Comparison of ENCODE assay signal across 9 mouse cellular contexts in genomic region chr8:126831312-126832162, GRCm38 (mm10).
DNase-seq lines count a peak whose midpoint lies in the region; ATAC-seq and TF ChIP-seq lines count a peak whose summit lies in the region.
"Had no signal": no experiment of that assay in that cellular context is flagged by ENCODE, and none has a peak within 500 bp of the region (broad histone marks: within the 10 kb centered on the region; RNA-seq: fewer than 3 reads in every experiment).

No protein-coding gene starts in this region.

- ATAC-seq in lung, embryonic 16.5 days (ENCODE audit: low read depth) = no peak
- no peak for ATAC-seq in heart, postnatal 0 days (ENCODE audit: insufficient read depth, low read depth)

- peak; percentile 86 for DNase-seq in heart, adult 11 months
- DNase-seq in heart, adult 9 months (ENCODE audit: low spot score in 2 of 2) = no peak
- no peak for DNase-seq in lung, postnatal 4 days
- DNase-seq in heart, postnatal 0 days (ENCODE audit: low spot score) = no peak
- peak; percentile 40 for DNase-seq in naive thymus-derived CD4-positive, alpha-beta T cell, adult 2 months (ENCODE audit: low read depth)
- DNase-seq in testis, postnatal 14 days (ENCODE audit: low spot score) = no peak
- DNase-seq in cerebellum, adult 11-12 months = no peak
- DNase-seq: thymus, postnatal 4 days had no signal

- no peak overlapping the region for H3K9ac ChIP-seq in lung, embryonic 16.5 days (ENCODE audit: low read length)
- H3K9ac ChIP-seq in heart, postnatal 0 days (replicated peaks; ENCODE audit: low read depth, low read length) = no peak overlapping the region

- no peaks in the 10 kb centered on the region for H3K36me3 ChIP-seq in lung, embryonic 16.5 days (ENCODE audit: control insufficient read depth, insufficient read depth, low read length)
- no peaks in the 10 kb centered on the region for H3K36me3 ChIP-seq in heart, postnatal 0 days (replicated peaks; ENCODE audit: control insufficient read depth, insufficient read depth, low read length)

- no peaks in the 10 kb centered on the region for H3K9me3 ChIP-seq in lung, embryonic 16.5 days (ENCODE audit: control insufficient read depth, low read length)
- no peaks in the 10 kb centered on the region for H3K9me3 ChIP-seq in heart, postnatal 0 days (replicated peaks; ENCODE audit: control insufficient read depth, low read length)

- TF ChIP-seq EP300 in heart, postnatal 0 days (IDR thresholded peaks at IDR 0.05; ENCODE audit: low read depth) = no peak

- TF ChIP-seq CTCF in heart, postnatal 0 days (IDR thresholded peaks at IDR 0.05; ENCODE audit: low read depth) = no peak

- WGBS in lung, embryonic 16.5 days = 75% methylated on average over 16 of the region's 16 CpGs
- WGBS in heart, postnatal 0 days = 83% methylated on average over 16 of the region's 16 CpGs

- no peak overlapping the region for H3K4me3 ChIP-seq in lung, embryonic 16.5 days (ENCODE audit: low read length)
- no peak overlapping the region for H3K4me3 ChIP-seq in heart, postnatal 0 days (ENCODE audit: low read depth, low read length)

- H3K4me2 ChIP-seq in lung, embryonic 16.5 days (ENCODE audit: low read depth, low read length) = no peak overlapping the region
- H3K4me2 ChIP-seq in heart, postnatal 0 days (ENCODE audit: low read depth, low read length) = no peak overlapping the region

- peak overlapping the region; percentile 95 for H3K27ac ChIP-seq in lung, embryonic 16.5 days (ENCODE audit: low read length)
- peak overlapping the region; percentile 79 for H3K27ac ChIP-seq in heart, postnatal 0 days (ENCODE audit: low read depth)

- H3K27me3 ChIP-seq in lung, embryonic 16.5 days (ENCODE audit: control insufficient read depth, insufficient read depth, low read depth, low read length) = no peaks in the 10 kb centered on the region
- H3K27me3 ChIP-seq in heart, postnatal 0 days (ENCODE audit: control insufficient read depth, insufficient read depth, low read length) = no peaks in the 10 kb centered on the region

- H3K4me1 ChIP-seq in lung, embryonic 16.5 days (replicated peaks; ENCODE audit: control insufficient read depth, insufficient read depth, low read length) = peaks cover 68% of the 10 kb centered on the region
- peaks cover 57% of the 10 kb centered on the region for H3K4me1 ChIP-seq in heart, postnatal 0 days (ENCODE audit: control insufficient read depth, insufficient read depth)

Comparison
In these comparisons a context has a peak if more than half of its experiments do, and no peak if none do; other contexts are left out.
1. DNase-seq: peak in heart, adult 11 months (single experiment) and naive thymus-derived CD4-positive, alpha-beta T cell, adult 2 months (single experiment); none in heart, adult 9 months (0 of 2), lung, postnatal 4 days (0 of 2), heart, postnatal 0 days (single experiment), testis, postnatal 14 days (single experiment) and cerebellum, adult 11-12 months (single experiment).